Mouse (Mus musculus): ENCODE results near the gene Trip12. TPM values are rescaled to one million over a fixed set of nuclear protein-coding genes. Genes with fewer than 3 reads are reported as not detected.

Trip12 gene
- 100 to 1,000 TPM; 266 to 274 TPM for total RNA-seq (2021)
- long read RNA-seq, experiment 1, full-length matches to known transcripts, result 4 of 62 reads
- long read RNA-seq, experiment 1, partial matches to known transcripts, result 25 of 62 reads
- long read RNA-seq, experiment 1, other reads (novel, unspliced or antisense), result 33 of 62 reads
- long read RNA-seq, experiment 2, full-length matches to known transcripts, result 16 of 82 reads
- long read RNA-seq, experiment 2, partial matches to known transcripts, result 18 of 82 reads
- long read RNA-seq, experiment 2, other reads (novel, unspliced or antisense), result 48 of 82 reads

DNA sequence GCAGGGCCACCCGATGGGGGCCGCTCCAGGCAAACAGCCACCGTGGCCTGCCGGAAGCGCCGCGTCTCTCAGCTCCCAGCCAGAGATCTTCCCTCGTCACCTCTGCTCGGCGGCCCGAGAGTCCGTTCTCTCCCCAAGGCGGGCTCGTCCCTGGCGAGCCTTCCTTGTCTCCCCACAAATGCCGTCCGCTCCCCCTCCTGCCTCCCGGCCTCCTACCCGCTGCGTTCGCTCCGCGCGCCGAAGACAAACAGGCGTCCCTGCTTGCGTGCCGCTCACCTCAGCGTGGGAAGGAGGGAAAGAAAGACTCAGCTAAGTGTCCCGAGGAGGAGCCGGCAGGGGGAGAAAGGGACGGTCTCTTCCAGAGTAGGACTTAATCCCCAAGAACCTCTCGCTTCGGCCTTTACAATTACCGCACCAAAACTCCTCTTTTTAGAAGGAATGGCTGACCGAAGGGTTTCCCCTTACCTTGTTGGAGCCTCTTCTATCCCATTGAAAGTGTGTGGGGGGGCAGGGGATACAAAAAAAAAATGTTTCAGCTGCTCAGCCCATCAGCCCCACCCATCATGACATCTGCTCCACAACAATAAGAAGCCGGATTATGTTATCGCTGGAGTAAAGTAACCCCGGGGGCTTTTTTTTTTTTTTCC is at the start of gene Trip12:
Trip12 (minus strand) TSS at position 499 of the 647 bp plus-strand sequence.
- DNase-seq (ENCODE audit: low spot score in 2 of 2), result no peak

DNA sequence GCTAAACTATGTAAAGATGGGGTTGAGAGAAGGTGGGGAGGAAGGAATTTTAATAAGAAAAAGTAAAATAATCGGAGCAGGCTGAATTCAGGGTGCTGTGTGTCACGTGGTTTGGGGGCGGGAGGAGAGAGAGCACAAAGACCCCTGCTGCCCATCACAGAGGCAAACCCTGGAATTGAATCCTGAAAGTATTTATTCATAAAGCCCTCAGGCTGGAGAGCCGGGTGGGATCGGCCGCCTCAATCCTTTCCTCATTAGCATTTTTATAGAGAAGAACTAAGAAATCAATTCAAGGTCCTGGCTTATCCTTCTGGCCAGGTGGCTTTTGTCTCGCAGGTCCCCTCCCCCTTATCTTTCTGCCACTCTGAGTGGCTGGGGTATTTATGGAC is 49.7 kb upstream of the Trip12 start:
- no peak for DNase-seq (ENCODE audit: low spot score in 2 of 2)

DNA sequence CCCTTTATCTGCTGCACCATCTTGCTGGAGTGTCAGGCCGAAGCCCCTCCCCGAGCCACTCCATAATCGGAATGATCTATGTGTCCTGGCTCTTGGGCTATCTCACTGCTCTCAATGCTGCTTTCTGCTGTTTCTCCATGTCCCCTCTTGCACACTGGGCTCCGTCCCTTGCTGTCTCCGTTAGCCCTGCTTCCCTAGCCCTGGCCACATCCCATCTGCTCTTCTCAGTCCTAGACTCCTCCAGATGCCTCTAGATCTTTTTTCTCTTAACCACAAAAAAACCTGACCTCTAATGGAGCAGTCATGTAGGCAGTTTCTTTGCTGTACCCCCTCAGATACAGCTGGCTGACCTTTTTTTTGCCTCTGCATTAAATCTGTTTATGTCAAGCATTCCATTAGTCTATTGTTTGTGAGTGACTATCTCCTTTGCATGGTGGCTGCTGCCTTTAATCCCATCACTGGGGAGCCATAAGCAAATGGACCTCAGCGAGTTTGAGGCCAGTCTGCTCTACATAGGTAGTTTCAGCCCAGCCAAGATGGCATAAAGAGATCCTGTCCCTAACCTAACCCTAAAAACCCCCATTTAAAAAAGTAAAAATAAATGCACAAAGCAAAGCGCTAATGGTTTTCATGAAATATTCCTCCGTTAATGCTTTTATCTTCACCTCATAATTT is 49.2 kb upstream of the Trip12 start:
- no peak for DNase-seq (ENCODE audit: low spot score in 2 of 2)

DNA sequence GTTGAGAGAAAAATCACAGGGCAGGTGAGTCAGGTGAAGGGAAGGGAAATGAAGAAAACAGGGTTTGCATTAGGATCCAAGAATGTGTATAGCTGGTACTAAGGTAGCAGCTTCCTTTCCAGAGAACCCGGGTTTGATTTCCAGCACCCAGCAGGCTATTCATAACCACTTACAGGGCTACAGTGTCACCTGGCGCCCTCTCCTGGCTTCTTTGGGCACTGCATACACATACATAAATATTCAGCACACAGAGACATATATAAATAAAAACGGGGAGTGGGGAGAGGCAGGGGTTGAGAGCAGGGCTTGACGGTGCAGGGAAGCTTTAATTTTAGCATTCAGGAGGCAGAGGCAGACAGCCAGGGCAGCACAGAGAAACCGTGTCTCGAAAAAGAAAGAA is 45.6 kb upstream of the Trip12 start:
- DNase-seq (ENCODE audit: low spot score in 2 of 2), result no peak

DNA sequence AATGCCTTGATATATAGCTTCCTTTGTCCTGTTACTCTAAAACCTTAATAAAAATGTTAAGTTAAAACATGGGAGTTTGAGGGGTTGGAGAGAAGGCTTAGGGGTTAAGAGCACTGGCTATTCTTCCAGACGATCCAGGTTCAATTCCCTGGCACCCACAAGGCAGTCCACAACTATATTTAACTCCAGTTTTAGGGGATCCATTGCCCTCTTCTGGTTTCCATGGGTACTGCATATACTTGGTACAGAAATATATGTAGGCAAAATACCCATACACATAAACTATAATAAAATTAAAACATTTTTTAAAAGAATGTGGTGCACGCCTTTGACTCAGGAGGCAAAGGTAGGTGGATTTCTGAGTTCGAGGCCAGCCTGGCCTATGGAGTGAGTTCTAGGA is 44.9 kb upstream of the Trip12 start:
- no peak for DNase-seq (ENCODE audit: low spot score in 2 of 2)

DNA sequence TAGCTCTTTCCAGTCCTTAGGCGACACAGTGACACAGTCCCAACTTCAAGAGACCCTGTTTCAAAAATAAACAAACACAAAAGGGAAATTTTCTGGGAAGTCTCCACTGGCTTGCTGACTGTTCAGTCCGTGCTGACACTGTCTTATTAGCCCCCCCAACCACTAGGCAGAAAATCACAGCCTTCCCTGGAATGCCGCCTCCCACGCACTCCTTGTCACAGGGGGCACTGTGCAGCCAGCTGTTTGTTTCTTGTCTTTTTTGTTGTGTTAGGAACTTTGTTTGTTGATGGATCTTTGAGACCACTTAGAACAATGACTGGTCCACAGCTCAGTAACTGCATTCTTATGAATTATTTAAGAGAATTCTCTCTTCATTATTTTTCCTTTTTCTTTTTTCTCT is 43.6 kb upstream of the Trip12 start:
- no peak for DNase-seq (ENCODE audit: low spot score in 2 of 2)

DNA sequence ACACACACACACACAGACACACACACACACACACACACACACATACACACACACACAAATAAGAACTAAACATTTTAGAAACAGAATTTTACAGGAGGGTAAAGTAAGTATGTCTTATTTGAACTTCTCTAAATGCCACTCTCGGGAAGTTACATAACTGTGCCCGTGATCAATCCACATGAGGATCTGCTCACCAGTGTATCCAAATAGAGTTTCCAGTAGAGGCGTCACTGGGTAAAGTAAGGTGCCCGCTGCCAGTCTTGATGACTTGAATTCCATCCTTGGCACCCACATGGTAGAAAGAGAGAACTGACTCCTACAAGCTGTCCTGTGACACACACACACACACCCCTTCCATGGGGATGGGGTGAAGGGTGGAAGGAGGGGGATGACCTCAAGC is 42.6 kb upstream of the Trip12 start:
- no peak for DNase-seq (ENCODE audit: low spot score in 2 of 2)

DNA sequence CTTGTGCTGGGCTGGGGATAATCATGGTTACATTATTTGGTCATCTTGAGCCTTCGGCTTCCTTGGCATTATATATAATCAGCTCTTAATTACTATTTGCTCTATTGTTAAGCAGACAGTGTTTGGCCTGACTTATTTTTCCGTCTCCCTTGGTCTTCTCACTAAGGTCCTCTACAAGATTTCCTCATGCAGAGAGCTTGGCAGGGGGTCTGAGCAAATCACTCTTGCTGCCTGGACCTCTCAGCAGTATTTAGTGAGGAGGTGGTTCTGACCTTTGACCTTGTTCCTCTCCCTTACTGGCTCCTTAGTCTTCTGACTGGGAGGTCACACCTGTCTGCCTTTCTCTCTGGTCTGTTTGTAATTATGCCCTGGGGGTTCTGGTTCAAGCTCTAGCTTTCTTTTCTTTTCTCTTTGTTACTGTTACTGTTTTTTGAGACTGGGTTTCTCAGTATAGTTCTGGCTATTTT is 41.8 kb upstream of the Trip12 start:
- DNase-seq (ENCODE audit: low spot score in 2 of 2), result no peak

DNA sequence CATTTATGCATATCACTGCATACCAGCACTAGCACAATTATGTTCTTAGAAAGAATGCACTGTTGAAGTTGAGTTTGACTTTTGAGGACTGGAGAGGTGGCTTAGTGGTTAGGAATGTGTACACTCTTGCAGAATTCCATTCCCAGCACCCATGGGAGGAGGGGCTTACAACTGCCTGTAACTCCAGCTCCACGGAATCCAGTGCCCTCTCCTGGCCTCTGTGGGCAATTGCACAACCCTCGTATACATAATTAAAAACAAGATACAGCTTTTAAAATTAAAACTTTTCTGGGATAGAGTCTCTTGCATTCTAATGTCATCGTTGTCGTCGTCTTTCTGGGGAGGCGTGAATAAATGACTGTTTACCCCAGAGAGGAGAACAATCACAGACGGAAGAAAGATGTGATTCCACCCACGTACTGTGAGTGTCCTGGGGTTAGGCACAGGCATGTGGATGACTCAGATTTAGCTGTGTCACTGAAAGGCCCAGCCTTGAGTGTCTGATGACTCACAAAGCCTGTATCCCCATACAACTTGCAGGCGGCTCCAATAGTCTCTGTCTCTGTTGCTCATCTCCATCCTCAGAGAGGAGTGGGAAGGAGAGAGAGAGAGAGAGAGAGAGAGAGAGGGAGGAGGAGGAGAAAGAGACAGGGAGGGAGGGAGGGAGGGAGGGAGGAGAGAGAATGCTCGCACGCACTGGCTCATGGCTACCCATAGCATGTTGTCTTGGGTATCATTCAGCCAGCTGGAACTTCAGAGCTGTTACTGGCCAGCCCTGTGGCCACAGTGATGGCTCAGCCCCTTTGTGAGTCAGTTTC is 41.1 kb upstream of the Trip12 start:
- DNase-seq (ENCODE audit: low spot score in 2 of 2), result no peak

DNA sequence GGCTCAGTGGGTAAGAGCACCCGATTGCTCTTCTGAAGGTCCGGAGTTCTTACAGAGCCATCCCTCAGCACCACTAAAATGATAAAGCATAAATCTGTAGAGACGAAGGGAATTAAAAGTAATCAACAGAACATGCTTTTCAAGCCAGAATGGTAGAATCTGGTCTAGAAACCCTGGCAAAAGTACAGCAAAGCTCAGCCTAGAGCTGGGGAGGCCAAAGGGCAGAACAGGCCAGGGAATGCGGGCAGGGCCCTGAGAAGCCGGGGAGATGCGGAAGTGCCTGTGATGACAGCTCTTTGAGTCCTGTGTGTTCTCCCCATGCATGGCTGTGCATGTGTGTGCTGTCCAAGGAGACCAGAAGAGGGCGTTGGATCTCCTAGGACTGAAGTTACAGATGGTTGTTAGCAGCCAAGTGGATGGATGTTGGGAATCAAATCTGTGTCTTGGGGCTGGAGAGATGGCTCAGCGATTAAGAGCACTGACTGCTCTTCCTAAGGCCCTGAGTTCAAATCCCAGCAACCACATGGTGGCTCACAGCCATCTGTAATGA is 39.3 kb upstream of the Trip12 start:
- no peak for DNase-seq (ENCODE audit: low spot score in 2 of 2)

DNA sequence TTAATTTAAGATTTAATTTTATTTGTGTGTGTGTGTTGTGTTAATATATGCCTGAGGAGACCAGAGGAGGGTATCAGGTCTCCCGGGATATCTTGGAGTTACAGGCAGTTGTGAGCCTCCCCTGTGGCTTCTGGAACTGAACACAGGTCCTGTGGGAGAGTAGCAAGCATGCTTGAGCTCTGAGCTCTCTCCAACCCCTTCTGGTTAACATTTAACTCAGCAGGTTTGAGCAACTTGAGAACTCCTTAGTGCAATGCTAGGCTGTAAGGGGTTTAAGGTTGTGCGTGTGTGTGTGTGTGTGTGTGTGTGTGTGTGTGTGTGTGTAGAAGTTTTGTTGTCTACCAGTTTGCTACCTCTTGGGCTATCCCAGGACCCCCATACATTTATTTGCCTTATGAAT is 37.3 kb upstream of the Trip12 start:
- DNase-seq (ENCODE audit: low spot score in 2 of 2), result no peak

DNA sequence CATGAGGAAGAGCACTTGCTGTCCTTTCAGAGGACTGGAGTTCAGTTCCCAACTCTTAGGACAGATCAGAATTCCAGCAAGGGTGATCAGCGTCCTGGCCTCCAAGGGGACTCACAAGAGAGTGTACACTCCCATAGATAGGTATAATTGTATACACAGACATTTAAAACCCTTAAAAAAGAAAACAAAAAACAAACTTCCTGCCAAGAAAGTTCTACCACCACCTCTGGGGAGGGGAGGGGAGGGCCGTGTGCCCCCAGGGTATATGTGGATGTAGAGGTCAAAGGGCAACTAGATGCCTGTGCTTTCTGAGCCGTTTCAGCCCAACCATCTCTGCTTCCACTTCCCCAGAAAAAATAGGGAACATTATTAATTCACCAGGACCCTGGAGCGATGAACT is 32.6 kb upstream of the Trip12 start:
- no peak for DNase-seq (ENCODE audit: low spot score in 2 of 2)

DNA sequence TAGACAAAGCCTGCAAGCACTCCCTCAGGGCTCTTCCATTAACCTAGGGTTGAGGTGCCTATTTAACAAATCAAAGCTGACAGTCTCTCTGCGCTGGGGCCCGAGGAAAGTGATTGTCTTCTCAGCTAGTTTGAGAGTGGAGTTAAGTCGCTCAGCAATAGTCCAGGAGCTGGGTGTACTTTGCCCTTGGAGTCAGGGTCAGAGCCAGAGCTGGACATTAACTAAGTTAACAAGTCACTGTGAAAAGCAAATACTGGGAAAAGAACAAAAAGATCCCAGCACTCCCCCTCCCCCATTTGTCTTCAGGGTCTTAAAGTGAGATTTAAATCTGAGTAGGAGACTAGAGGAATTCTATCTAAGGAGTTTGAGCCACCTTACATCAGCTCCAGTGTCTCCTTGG is 31.8 kb upstream of the Trip12 start:
- DNase-seq (ENCODE audit: low spot score in 2 of 2), result no peak

DNA sequence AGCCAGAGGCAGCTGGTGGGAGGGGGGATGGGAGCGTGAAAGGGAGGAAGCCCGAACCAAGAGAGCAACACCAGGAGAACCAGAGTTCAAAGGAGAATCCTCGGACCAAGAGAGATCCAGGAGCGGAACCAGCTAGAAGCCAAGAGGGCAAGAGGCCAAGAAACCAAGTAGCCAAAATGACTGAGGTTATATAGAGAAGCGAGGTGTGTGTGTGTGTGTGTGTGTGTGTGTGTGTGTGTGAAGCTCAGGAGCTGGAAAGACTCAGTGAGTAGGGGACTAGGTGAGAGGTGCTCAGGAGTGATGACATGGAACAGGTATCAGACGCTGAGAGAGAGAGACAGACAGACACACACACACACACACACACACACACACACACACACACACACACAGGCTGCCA is 30.8 kb upstream of the Trip12 start:
- DNase-seq (ENCODE audit: low spot score in 2 of 2), result no peak

DNA sequence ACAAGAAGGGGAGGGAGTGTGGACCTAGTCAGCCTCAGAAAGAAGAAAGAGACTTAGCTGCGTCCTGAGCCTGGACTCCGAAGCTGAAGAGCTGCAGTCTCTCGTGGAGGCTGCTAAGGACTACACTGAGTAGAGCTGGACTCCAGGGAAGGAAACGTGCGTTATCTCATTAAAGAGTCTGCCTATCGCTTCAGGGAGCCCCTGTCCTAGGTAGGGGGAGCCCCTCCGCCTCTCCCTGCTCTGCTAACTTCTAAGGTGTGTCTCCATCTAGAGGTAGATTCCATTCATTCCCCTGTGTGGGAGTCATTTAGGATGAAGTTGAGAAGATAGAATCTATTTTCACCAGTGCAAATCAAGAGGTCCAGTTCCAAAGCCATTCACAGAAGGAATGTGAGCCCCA is 29.2 kb upstream of the Trip12 start:
- DNase-seq (ENCODE audit: low spot score in 2 of 2), result no peak

DNA sequence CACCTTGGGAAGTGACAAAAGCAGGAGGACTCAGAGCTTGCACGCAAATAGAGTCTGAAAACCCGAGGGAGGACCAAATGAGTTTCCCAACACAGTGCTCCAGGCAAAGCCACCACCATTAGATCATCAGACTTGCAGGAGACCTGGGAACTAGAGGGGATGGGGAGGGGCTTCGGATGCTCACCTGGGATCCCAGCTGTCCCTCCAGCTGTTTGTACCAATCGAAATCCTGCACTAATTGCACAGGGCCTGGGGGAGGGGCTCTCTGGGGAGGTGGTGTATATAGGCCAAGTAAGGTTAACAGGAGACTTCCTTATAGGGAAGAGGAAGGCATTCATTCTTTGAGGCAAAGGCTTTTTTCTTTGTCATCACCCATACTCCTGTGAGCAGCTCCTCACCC is 28.5 kb upstream of the Trip12 start:
- no peak for DNase-seq (ENCODE audit: low spot score in 2 of 2)

DNA sequence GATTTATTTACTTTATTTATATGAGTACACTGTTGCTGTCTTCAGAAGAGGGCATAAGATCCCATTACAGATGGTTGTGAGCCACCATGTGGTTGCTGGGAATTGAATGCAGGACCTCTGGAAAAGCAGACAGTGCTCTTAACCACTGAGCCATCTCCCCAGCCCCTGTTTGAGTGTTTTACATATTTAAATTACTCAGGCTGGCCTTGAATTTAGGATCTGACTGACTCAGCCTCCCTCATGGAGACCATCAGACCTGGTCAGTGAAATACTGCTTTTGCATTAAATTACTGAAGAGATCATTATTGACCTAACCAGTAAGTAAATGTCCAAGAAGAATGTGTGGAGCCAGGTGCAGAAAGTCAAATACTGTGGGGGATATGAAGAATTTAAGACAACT is 28.0 kb upstream of the Trip12 start:
- no peak for DNase-seq (ENCODE audit: low spot score in 2 of 2)

DNA sequence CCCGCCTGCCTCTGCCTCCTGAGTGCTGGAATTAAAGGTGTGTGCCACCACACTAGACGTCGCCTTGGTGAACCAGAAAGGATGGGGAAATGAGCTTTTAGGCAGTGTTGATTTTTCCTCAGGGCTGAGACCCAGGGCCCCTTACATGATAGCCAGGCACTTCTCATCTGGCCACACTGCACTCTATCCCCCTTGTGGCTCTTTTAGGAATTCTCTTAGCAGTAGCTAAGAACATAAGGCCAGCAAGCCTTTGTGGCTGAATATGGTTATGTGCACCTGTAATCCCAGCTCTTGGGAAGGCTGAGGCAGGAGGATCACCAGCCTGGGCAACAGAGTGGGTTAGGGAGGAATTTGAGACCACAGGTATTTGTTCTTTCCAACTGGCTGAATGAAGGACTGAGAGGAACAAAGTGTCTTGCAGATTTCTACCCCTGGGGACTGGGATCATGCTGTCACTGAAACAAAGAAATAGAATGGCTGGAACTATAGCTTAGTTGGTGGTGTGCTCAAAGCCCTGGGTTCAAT is 26.5 kb upstream of the Trip12 start:
- no peak for DNase-seq (ENCODE audit: low spot score in 2 of 2)

DNA sequence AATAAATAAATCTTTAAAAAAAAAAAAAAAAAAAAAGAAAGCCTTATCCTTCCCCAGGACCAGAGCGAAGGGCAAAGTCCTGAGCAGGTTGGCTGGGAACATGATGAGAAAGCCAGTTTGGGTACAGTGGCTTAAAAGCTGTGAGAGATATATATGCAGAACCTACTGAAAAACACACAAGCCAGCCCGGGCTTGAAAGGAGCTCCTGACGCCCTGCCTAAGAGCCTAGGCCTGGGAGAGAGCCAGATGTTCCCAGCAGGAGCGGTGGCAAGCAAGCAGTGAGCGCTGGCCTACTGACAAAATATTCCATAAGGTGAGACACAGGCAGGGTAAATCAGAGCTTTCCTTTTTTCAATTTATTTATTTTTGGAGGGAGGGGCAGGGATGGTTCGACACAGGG is 25.9 kb upstream of the Trip12 start:
- DNase-seq (ENCODE audit: low spot score in 2 of 2), result no peak

DNA sequence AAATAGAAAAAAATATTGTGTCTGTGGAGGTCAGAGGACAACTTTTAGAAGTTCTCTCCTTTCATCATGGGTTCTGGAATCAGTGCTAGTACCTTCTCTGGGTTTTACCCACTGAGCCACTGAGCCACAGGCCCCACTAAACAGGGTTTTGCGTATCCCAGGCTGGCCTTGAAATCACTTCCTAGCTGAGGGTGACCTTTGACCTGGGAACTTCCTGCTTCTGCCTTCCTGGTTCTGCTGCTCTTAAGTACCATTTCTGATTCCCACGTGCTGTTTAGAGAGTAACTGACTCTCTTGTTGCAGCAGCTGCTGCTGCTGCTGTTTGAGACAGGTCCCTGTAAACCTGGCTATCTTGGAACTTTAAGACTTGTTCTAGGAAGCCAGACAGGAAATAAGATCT is 24.3 kb upstream of the Trip12 start:
- DNase-seq (ENCODE audit: low spot score in 2 of 2), result no peak

DNA sequence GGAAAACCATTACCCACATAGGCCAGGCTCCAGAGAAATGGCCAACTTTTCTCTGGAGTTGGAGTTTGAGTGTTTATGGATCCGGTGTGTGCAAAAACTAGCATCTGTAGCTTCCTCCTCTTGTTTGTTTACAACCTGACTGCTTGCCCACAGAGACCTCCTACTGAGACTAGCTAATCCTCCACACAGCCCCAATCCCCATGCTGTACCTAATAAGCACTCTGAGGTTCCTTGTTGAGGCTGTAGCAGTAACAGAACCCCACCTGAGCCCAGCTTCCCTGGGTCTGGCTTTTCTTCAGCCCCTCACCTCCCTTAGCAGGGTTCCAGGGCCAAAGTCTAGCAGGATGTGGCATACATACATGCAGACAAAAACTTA is 20.9 kb upstream of the Trip12 start:
- DNase-seq (ENCODE audit: low spot score in 2 of 2), result no peak

Measured in gastrocnemius, postnatal 4 days (tissue).